Mouse (Mus musculus) lung, embryonic 16.5 days (tissue): ENCODE results near the gene Mthfd1. TPM values are rescaled to one million over a fixed set of nuclear protein-coding genes. Genes with fewer than 3 reads are reported as not detected.

Source experiments
- ATAC-seq: fragments of 200-750 bp; cut with Nextera tagmentation; 2 replicates; pipeline ENCODE4 v1.8.0; 2017; ENCODE audit warnings: low read depth, mild to moderate bottlenecking, moderate library complexity
- H3K27ac ChIP-seq: fragments of 300-500 bp; sonication (generic); 2 replicates; pipeline ENCODE4 v1.5.1; 2014; ENCODE audit warnings: mild to moderate bottlenecking, control low read depth, low read length
- H3K27me3 ChIP-seq: fragments of 300-500 bp; sonication (generic); 2 replicates; pipeline ENCODE4 v1.6.1; 2014; ENCODE audit warnings: low read depth, low read length, mixed read lengths; ENCODE audit not compliant: control insufficient read depth, insufficient read depth
- H3K36me3 ChIP-seq: fragments of 300-500 bp; sonication (generic); 2 replicates; pipeline ENCODE4 v1.6.1; 2014; ENCODE audit warnings: low read length; ENCODE audit not compliant: control insufficient read depth, insufficient read depth
- H3K4me1 ChIP-seq: fragments of 300-500 bp; sonication (generic); replicated peaks from 2 replicates; pipeline ENCODE4 v1.6.1; 2014; ENCODE audit warnings: low read length, mixed read lengths; ENCODE audit not compliant: control insufficient read depth, insufficient read depth
- H3K4me2 ChIP-seq: fragments of 300-500 bp; sonication (generic); 2 replicates; pipeline ENCODE4 v1.6.1; 2014; ENCODE audit warnings: low read depth, low read length, control low read depth
- H3K4me3 ChIP-seq: fragments of 300-500 bp; sonication (generic); 2 replicates; pipeline ENCODE4 v1.5.1; 2014; ENCODE audit warnings: mild to moderate bottlenecking, low read length, control low read depth
- H3K9ac ChIP-seq: fragments of 300-500 bp; sonication (generic); 2 replicates; pipeline ENCODE4 v1.6.1; 2014; ENCODE audit warnings: low read length, control low read depth
- H3K9me3 ChIP-seq: fragments of 300-500 bp; sonication (generic); 2 replicates; pipeline ENCODE4 v1.6.1; 2016; ENCODE audit warnings: low read length; ENCODE audit not compliant: control insufficient read depth
- WGBS: fragments of 180-500 bp; shearing (Covaris S2); extraction: QIAGEN DNeasy Blood & Tissue Kit; methylation state at CpG from one replicate; pipeline ENCODE4 v1.1.7; 2014; 5-methylcytosine and 5-hydroxymethylcytosine counted together
- polyA plus RNA-seq: library from polyadenylated mRNA; unstranded; fragments of >200 nt; fragmentation: Nextera tagmentation; extraction: Ambion mirVana; gene quantifications from 2 replicates; pipeline ENCODE4 v1.2.1, GENCODE M21; 2015

Mthfd1 gene
- polyA plus RNA-seq, 1 experiment from 2014 or later, result 93.2 TPM

DNA sequence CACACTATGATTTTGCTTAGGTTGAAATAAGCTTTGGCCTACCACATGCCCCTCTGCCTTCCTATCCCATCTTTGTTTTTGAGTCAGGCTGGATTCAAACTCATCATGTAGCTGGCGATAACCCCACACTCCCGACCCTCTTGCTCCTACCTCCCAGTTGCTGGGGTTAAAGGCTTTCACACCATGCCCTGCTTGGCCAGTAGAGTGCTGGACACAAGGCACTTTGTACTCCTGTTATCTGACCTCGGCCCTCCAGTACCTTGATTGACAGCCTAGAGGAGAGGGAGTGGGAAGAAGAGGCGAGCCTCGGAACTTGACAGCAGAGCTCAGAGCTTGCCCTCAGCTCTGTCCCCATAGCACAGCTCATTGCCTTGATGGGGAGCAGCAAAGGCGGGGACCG lies 14.1 kb downstream of the Mthfd1 start:
- no peak overlapping the region for H3K9ac ChIP-seq
- no peaks in the 10 kb centered on the region for H3K27me3 ChIP-seq
- 0 out of 2 replicates have a peak, but pooled peaks cover 5% of the 10 kb centered on the region for H3K4me1 ChIP-seq
- H3K27ac ChIP-seq, result no peak overlapping the region
- H3K9me3 ChIP-seq, result no peaks in the 10 kb centered on the region
- H3K4me2 ChIP-seq, result no peak overlapping the region
- no peak for ATAC-seq
- no peak overlapping the region for H3K4me3 ChIP-seq
- 62% methylated on average over 7 of the region's 7 CpGs for WGBS
- H3K36me3 ChIP-seq, result 0 out of 2 replicates have a peak, but pooled peaks cover 2% of the 10 kb centered on the region

DNA sequence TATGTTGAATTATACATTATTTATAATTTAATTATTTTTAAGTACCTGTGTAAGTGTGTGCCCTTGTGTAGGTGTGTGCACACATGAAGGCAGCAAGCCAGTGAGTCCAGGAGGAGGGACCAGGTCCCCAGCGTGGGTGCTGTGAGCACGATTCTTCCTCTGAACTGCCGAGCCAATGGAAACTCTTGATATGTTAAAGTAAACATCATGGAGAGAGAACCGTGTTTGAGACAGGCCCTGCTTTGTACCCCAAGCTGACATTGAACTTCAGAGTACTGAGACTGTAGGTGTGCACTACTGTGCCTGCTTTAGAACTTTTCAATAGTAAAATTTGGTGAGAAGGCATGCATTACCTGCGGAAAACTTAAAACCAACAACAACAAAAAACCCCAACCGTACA lies 16.4 kb downstream of the Mthfd1 start:
- Histone ChIP-seq H3K4me3 (no peak overlapping the region), H3K9ac (no peak overlapping the region), H3K36me3 (0 out of 2 replicates have a peak, but pooled peaks cover 1% of the 10 kb centered on the region), H3K9me3 (no peaks in the 10 kb centered on the region), H3K27ac (peak overlapping the region; percentile 36; the same call in 1 of the 2 replicates), H3K4me1 (0 out of 2 replicates have a peak, but pooled peaks cover 5% of the 10 kb centered on the region), H3K4me2 (no peak overlapping the region), H3K27me3 (no peaks in the 10 kb centered on the region)
- peak; percentile 64 for ATAC-seq
- 50% methylated on average over 6 of the region's 6 CpGs for WGBS

DNA sequence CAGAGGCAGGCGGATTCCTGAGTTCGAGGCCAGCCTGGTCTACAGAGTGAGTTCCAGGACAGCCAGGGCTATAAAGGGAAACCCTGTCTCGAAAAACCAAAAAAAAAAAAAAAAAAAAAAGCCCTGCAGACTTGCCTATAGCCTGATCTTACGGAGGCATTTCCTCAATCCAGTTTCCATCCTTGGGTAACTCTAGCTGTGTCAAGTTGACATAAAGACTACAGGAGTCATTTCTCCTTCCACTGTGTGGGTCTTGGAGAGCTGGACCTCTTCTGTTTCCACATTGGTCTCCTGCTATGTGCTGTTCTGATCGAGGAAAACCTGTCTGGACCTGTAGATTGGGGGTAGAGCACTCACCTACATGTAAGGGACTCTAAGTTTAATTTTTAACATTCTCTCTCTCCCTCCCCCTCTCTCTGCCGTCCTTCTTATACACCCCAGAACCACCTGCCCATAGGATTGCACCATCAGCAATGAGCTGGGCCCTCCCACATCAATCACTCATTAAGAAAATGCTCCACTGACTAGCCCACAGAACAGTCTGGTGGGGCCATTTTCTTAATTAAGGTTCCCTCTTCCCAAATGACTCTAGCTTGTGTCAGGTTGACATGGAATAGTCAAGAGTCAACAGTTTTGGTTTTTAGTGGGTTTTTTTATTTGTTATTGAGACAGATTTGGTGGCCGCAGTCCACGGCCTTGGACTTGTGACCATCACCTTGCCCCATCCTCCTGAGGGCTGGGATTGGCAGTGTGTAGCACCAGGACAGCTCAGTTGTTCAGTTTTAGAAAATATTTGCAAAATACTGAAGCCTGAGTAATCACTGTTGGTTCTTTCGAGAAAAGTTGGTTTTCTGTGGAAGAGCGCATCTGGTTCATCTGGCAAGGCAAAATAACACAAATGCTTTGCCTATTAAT lies 17.8 kb downstream of the Mthfd1 start:
- 83% methylated on average over 10 of the region's 10 CpGs for WGBS
- H3K27ac ChIP-seq, result no peak overlapping the region
- no peak for ATAC-seq

DNA sequence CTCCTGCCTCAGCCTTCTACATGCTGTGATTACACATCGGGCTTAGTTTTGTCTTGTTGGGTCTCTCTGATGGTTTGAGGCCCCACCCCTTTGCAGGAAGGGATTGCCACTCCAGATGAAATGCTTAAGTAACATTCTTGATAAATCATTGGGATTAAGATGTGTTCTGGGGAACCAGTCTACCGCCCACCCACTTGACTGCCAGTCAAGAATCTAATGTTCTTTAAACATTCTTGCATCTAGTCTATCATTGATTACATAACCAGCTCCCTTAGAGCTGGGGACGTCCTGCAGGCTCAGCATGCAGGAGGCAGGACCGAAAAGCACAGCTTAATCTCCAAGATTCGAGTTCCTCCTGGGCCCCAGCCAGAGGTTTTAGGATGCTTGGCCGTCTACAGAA lies 23.1 kb downstream of the Mthfd1 start:
- 0 out of 2 replicates have a peak, but pooled peaks have one; percentile 10 for ATAC-seq
- no peaks in the 10 kb centered on the region for H3K4me1 ChIP-seq
- H3K27me3 ChIP-seq, result no peaks in the 10 kb centered on the region
- peaks cover 7% of the 10 kb centered on the region; the same call in 1 of the 2 replicates for H3K36me3 ChIP-seq
- H3K4me3 ChIP-seq, result no peak overlapping the region
- H3K9ac ChIP-seq, result no peak overlapping the region
- H3K9me3 ChIP-seq, result no peaks in the 10 kb centered on the region
- no peak overlapping the region for H3K4me2 ChIP-seq
- WGBS, result 50% methylated on average over 6 of the region's 6 CpGs
- H3K27ac ChIP-seq, result no peak overlapping the region

More for the DNA sequence above, 17.8 kb downstream of the Mthfd1 start:
- H3K9me3 ChIP-seq, result no peaks in the 10 kb centered on the region
- H3K4me2 ChIP-seq, result no peak overlapping the region
- H3K4me1 ChIP-seq, result 0 out of 2 replicates have a peak, but pooled peaks cover 5% of the 10 kb centered on the region
- H3K9ac ChIP-seq, result no peak overlapping the region
- H3K36me3 ChIP-seq, result no peaks in the 10 kb centered on the region
- H3K27me3 ChIP-seq, result no peaks in the 10 kb centered on the region
- H3K4me3 ChIP-seq, result no peak overlapping the region

DNA sequence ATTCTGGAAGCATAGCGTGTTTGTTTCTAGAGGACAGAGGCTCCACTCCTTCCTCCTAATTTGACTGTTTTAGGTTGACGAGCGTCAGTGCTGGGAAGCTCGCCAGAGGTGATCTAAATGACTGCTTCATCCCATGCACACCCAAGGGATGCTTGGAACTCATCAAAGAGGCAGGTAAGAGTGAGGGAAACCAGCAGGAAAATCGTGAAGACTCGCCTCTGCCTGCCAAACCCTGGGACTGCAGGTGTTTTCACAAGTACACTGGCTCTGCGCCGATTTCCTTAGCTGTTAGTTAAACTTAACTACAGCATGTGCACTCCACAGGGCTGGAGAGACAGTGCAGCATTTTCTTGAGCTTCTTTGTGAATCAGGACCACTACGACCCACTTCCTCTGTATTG lies 25.5 kb downstream of the Mthfd1 start:
- H3K9ac ChIP-seq, result no peak overlapping the region
- no peak overlapping the region for H3K4me2 ChIP-seq
- ATAC-seq, result no peak
- no peaks in the 10 kb centered on the region for H3K9me3 ChIP-seq
- peaks cover 7% of the 10 kb centered on the region for H3K36me3 ChIP-seq
- WGBS, result 88% methylated on average over 9 of the region's 9 CpGs
- no peaks in the 10 kb centered on the region for H3K4me1 ChIP-seq
- H3K27me3 ChIP-seq, result no peaks in the 10 kb centered on the region
- H3K27ac ChIP-seq, result no peak overlapping the region
- no peak overlapping the region for H3K4me3 ChIP-seq

DNA sequence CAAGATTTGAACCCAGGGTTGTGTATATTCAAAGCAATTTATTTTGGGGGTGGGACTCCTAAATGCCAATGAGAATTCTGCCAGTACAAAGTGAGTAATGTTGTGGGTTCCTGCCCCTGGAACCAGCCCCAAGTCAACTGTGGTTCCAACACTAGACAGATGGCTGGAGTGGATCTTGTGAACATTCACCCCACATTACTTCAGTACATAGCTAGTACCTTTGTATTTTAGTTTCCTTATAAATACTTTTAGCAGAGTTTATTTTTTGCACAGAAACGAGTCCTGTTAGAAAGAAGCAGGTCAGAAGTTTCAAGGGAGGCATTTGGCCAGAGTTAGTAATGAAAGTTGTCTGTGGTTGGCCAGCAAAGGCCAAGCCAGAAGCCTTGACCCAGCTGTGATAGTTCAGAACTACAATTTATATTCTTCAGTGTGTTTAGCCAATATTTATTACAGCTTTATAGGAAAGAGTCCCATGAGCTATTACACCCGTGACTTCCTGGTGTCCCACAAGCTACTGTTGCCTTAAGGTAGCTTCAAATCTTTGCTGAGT lies 26.1 kb downstream of the Mthfd1 start:
- H3K9me3 ChIP-seq, result no peaks in the 10 kb centered on the region
- H3K27ac ChIP-seq, result no peak overlapping the region
- no peak overlapping the region for H3K9ac ChIP-seq
- H3K4me2 ChIP-seq, result no peak overlapping the region
- no peak for ATAC-seq
- H3K4me3 ChIP-seq, result no peak overlapping the region
- H3K4me1 ChIP-seq, result no peaks in the 10 kb centered on the region
- WGBS, result 77% methylated on average over 2 of the region's 2 CpGs
- no peaks in the 10 kb centered on the region for H3K27me3 ChIP-seq
- H3K36me3 ChIP-seq, result peaks cover 7% of the 10 kb centered on the region

DNA sequence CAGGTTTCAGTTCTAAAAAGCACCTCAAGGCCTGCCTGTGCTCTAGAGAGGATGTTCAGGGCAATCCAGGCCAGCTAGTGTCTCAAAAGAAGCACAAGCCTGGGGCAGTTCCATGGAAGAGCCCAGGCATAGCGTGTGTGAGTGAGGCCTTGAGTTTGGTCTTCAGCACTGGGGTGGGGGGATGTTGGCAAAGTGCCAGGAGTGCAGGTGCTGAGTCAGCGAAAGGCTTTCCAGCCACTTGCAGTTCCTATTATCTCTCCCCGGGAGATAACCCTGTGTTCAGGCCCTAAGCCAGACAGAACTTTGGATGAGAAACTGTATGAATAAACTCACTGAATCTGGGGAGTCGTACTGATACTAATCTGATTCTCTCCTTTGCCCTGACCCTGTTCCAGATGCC lies 27.0 kb downstream of the Mthfd1 start:
- 38% methylated on average over 4 of the region's 4 CpGs for WGBS
- H3K9me3 ChIP-seq, result no peaks in the 10 kb centered on the region
- ATAC-seq, result no peak
- H3K4me1 ChIP-seq, result no peaks in the 10 kb centered on the region
- H3K4me2 ChIP-seq, result no peak overlapping the region
- no peaks in the 10 kb centered on the region for H3K27me3 ChIP-seq
- H3K27ac ChIP-seq, result no peak overlapping the region
- H3K4me3 ChIP-seq, result no peak overlapping the region
- H3K9ac ChIP-seq, result no peak overlapping the region
- H3K36me3 ChIP-seq, result peaks cover 7% of the 10 kb centered on the region

DNA sequence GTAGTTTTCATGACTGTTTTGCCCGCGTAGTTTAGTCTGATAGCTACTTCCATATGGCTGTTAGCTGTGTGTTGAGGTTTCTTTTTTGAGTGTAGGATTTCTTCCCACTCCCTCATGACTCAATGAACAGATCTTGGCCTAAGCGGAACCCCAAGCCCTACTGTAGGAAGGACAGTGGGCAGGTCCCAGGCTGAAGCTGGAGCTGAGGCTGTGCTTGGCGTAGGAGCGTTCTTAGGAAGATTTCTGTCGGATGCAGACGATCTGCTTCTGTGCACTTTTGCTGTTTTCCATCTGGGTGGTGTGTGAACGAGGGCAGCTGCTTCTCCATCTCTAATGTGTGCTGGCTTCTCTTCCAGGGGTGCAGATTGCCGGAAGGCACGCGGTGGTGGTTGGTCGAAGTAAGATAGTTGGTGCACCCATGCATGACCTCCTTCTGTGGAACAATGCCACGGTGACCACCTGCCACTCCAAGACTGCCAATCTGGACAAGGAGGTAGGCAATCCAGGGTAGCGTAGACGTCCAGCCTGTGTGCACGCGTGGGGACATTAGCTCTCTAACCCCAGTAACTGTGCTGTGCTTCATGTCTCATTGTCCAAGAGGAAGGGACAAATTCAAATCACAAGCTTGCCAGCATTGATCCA lies 27.6 kb downstream of the Mthfd1 start:
- Histone ChIP-seq H3K9ac (no peak overlapping the region), H3K36me3 (peaks cover 7% of the 10 kb centered on the region), H3K27ac (no peak overlapping the region), H3K4me2 (no peak overlapping the region), H3K4me3 (no peak overlapping the region), H3K4me1 (no peaks in the 10 kb centered on the region), H3K9me3 (no peaks in the 10 kb centered on the region), H3K27me3 (no peaks in the 10 kb centered on the region)
- WGBS, result 89% methylated on average over 17 of the region's 17 CpGs
- no peak for ATAC-seq

DNA sequence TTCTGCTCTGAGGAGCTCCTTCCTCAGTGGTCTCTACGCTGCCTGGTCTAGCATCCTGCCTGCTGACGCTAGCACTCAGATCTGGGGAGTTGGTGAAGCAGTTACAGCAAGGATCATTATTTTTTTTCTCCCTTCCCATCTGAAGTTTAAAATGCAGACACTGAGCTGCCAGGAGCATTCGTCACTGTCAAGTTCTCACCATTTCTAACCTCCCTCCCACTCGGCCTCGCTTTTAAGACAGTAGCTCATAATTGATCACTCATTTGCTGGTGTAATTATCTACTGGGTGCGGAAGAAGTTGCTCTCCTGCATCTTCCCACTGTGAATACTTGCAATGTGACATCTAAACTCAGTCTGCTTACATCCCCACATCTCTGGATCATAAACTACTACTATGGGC lies 30.3 kb downstream of the Mthfd1 start:
- H3K9ac ChIP-seq, result no peak overlapping the region
- 72% methylated on average over 6 of the region's 6 CpGs for WGBS
- no peaks in the 10 kb centered on the region for H3K27me3 ChIP-seq
- peaks cover 11% of the 10 kb centered on the region for H3K36me3 ChIP-seq
- H3K27ac ChIP-seq, result no peak overlapping the region
- H3K9me3 ChIP-seq, result no peaks in the 10 kb centered on the region
- H3K4me1 ChIP-seq, result no peaks in the 10 kb centered on the region
- no peak for ATAC-seq
- H3K4me2 ChIP-seq, result no peak overlapping the region
- no peak overlapping the region for H3K4me3 ChIP-seq
